9 mouse cellular contexts compared by ENCODE assay signal in the genomic region with DNA sequence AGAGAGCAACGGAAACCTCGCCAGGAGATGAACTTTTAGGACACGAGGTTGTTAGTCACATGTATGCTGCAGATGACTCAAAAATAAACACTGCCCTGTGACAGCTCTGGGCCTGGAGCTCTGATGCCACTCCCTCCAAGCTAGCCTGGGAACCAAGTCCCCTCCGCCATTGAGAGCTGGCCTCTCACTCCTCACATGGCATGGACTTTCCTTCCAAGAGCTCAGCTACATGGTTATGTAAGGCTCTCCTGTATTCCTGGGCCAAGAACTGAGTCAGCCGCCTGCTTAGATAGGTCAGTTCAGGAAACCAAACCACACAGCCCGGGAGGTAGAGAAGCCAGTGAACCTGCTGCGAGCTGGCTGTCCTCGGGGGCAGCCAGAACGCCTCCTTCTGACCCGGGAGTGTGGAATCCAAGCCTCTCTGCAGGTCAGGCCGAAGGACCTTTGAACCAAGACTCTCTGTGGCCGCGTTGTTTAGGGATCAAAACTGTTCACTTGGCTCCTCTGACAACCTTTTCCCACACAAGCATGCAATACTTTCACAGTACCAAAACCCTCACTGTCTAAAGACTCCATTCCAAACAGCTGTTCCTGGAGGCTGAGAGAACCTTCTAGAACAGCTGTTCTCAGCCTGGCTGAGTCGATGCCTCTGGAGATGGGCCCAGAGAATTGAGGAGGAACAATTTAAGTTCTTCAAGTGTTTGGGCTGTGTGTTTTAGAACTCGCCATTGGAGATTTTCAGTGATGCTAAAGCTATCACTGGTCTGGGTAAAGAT.
DNase-seq lines count a peak whose midpoint lies in the region; ATAC-seq and TF ChIP-seq lines count a peak whose summit lies in the region.
"Had no signal": no experiment of that assay in that cellular context is flagged by ENCODE, and none has a peak within 500 bp of the region (broad histone marks: within the 10 kb centered on the region; RNA-seq: fewer than 3 reads in every experiment).

No protein-coding gene starts in this region.

- peak; percentile 86 for ATAC-seq in cerebellum, adult (ENCODE audit: insufficient number of reproducible peaks, low FRiP score, low TSS enrichment)
- ATAC-seq in stomach, postnatal 0 days (ENCODE audit: low FRiP score, low TSS enrichment) = no peak; the same call in 1 of the 2 replicates
- ATAC-seq in inflammation-experienced regulatory T-cells, adult 6 months = no peak

- no peak for TF ChIP-seq EP300 in stomach, postnatal 0 days (optimal IDR thresholded peaks at IDR 0.05)

- TF ChIP-seq CTCF in stomach, postnatal 0 days (IDR thresholded peaks at IDR 0.05; ENCODE audit: low read depth) = no peak

- H3K9me3 ChIP-seq in stomach, postnatal 0 days (ENCODE audit: control insufficient read depth, low read length) = no peaks in the 10 kb centered on the region
- H3K9me3 ChIP-seq: midbrain, embryonic 12.5 days had no signal

- H3K4me2 ChIP-seq in stomach, postnatal 0 days (replicated peaks; ENCODE audit: low read depth) = no peak overlapping the region
- H3K4me2 ChIP-seq: midbrain, embryonic 12.5 days had no signal

- H3K4me3 ChIP-seq in stomach, postnatal 0 days (ENCODE audit: low read depth, low read length) = no peak overlapping the region
- H3K4me3 ChIP-seq: midbrain, embryonic 12.5 days had no signal

- H3K4me1 ChIP-seq in stomach, postnatal 0 days (replicated peaks; ENCODE audit: control insufficient read depth, insufficient read depth) = no peaks in the 10 kb centered on the region
- H3K4me1 ChIP-seq: midbrain, embryonic 12.5 days had no signal

- H3K36me3 ChIP-seq in stomach, postnatal 0 days (ENCODE audit: control insufficient read depth, insufficient read depth, low read length) = no peaks in the 10 kb centered on the region
- H3K36me3 ChIP-seq: midbrain, embryonic 12.5 days had no signal

- 62% methylated on average over 15 of the region's 15 CpGs for WGBS in stomach, postnatal 0 days

- H3K27ac ChIP-seq in stomach, postnatal 0 days (replicated peaks) = no peak overlapping the region
- H3K27ac ChIP-seq: midbrain, embryonic 12.5 days had no signal

- H3K27me3 ChIP-seq in stomach, postnatal 0 days (ENCODE audit: control insufficient read depth, insufficient read depth, low read length) = no peaks in the 10 kb centered on the region

- H3K9ac ChIP-seq in stomach, postnatal 0 days (ENCODE audit: low read length) = no peak overlapping the region
- H3K9ac ChIP-seq: midbrain, embryonic 12.5 days had no signal

- DNase-seq in cerebellum, postnatal 4 days (ENCODE audit: low spot score in 2 of 2) = no peak
- peak; percentile 28 for DNase-seq in urinary bladder, adult 2 months (ENCODE audit: low spot score)
- DNase-seq in urinary bladder, postnatal 10 days (ENCODE audit: low spot score) = no peak
- DNase-seq in heart, postnatal 4 days = peak; percentile 46
- DNase-seq in urinary bladder, postnatal 14 days (ENCODE audit: low spot score) = peak; percentile 66
- no peak for DNase-seq in stomach, postnatal 0 days (ENCODE audit: low spot score)

Comparison
In these comparisons a context has a peak if more than half of its experiments do, and no peak if none do; other contexts are left out.
1. DNase-seq: peak in urinary bladder, adult 2 months (single experiment), heart, postnatal 4 days (single experiment) and urinary bladder, postnatal 14 days (single experiment); none in cerebellum, postnatal 4 days (0 of 2), urinary bladder, postnatal 10 days (single experiment) and stomach, postnatal 0 days (single experiment).